In the genomic region with DNA sequence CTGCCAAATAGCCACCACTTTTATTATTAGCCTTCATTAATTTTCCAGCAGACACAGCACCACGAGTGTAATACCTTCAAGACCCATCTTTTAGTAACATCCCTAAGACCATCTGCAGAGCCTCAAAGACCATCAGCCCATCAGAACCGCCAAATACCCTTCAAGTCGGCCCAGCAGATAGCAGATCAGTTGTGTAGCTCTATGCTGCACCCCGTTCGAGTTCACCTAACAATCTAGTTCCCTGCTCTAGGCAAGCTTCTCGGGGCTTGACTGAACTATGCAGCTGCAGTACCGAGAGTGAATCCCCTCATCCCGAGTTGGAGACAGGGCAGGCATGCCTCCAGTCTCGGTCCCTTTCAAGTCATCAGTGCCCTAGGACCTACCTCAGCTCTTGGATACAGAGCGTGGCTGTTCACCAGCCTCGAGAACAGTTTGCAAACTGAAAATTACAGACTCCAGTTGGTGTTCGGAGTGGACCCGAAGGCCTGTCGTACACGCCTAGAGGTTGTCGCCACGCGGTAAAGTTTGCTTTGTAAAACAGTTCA, we compare ENCODE assay signal across 7 mouse cellular contexts. TPM values are rescaled to one million over a fixed set of nuclear protein-coding genes. Genes with fewer than 3 reads are reported as not detected.
A peak's percentile ranks its signal among the peaks of the same experiment; 100 is the strongest.
DNase-seq lines count a peak whose midpoint lies in the region; ATAC-seq and TF ChIP-seq lines count a peak whose summit lies in the region.

No protein-coding gene starts in this region.

- DNase-seq in lung, postnatal 36 days: no peak
- DNase-seq in gastrocnemius, postnatal 10 days: no peak
- DNase-seq in left cerebral cortex, adult 9 months (ENCODE audit: low spot score in 2 of 2): no peak

- 0 out of 2 replicates have a peak overlapping the region, but pooled peaks have one; percentile 13 for H3K27ac ChIP-seq in lung, embryonic 16.5 days (ENCODE audit: low read length)
- H3K27ac ChIP-seq in limb, embryonic 15.5 days: no peak overlapping the region
- H3K27ac ChIP-seq in small intestine, adult 2 months (ENCODE audit: insufficient read depth, low read depth, low read length): no peak overlapping the region

- H3K4me3 ChIP-seq in lung, embryonic 16.5 days (ENCODE audit: low read length): peak overlapping the region; percentile 67
- peak overlapping the region; percentile 92 for H3K4me3 ChIP-seq in erythroblast, embryonic 14.5 days (replicated peaks)
- peak overlapping the region; percentile 54 for H3K4me3 ChIP-seq in limb, embryonic 15.5 days
- peak overlapping the region; percentile 82 for H3K4me3 ChIP-seq in small intestine, adult 2 months (ENCODE audit: low read depth, low read length)

- peaks cover 7% of the 10 kb centered on the region; the same call in 1 of the 2 replicates for H3K4me1 ChIP-seq in lung, embryonic 16.5 days (replicated peaks; ENCODE audit: control insufficient read depth, insufficient read depth, low read length)
- H3K4me1 ChIP-seq in erythroblast, embryonic 14.5 days (ENCODE audit: control insufficient read depth): peaks cover 24% of the 10 kb centered on the region
- H3K4me1 ChIP-seq in limb, embryonic 15.5 days: 0 out of 2 replicates have a peak, but pooled peaks cover 3% of the 10 kb centered on the region
- H3K4me1 ChIP-seq in small intestine, adult 2 months (ENCODE audit: control insufficient read depth, insufficient read depth, insufficient read length, low read length): 0 out of 2 replicates have a peak, but pooled peaks cover 2% of the 10 kb centered on the region

- TF ChIP-seq POLR2A in small intestine, adult 2 months (IDR thresholded peaks at IDR 0.05; ENCODE audit: low read depth, low read length): no peak

- H3K27me3 ChIP-seq in lung, embryonic 16.5 days (ENCODE audit: control insufficient read depth, insufficient read depth, low read depth, low read length): no peaks in the 10 kb centered on the region
- no peaks in the 10 kb centered on the region for H3K27me3 ChIP-seq in erythroblast, embryonic 14.5 days (ENCODE audit: control insufficient read depth)
- H3K27me3 ChIP-seq in limb, embryonic 15.5 days: no peaks in the 10 kb centered on the region
- H3K27me3 ChIP-seq in small intestine, adult 2 months (ENCODE audit: control insufficient read depth, insufficient read depth, low read length): no peaks in the 10 kb centered on the region

- no peaks in the 10 kb centered on the region; the same call in 1 of the 2 replicates for H3K36me3 ChIP-seq in lung, embryonic 16.5 days (ENCODE audit: control insufficient read depth, insufficient read depth, low read length)
- peaks cover 34% of the 10 kb centered on the region for H3K36me3 ChIP-seq in erythroblast, embryonic 14.5 days (ENCODE audit: control insufficient read depth)
- no peaks in the 10 kb centered on the region for H3K36me3 ChIP-seq in limb, embryonic 15.5 days
- H3K36me3 ChIP-seq in small intestine, adult 2 months (ENCODE audit: control insufficient read depth, insufficient read depth, low read length): no peaks in the 10 kb centered on the region; the same call in 1 of the 2 replicates

- H3K4me2 ChIP-seq in lung, embryonic 16.5 days (ENCODE audit: low read depth, low read length): peak overlapping the region; percentile 58
- peak overlapping the region; percentile 44 for H3K4me2 ChIP-seq in limb, embryonic 15.5 days

- ATAC-seq in lung, embryonic 16.5 days (ENCODE audit: low read depth): peak; percentile 24
- no peak for ATAC-seq in limb, embryonic 15.5 days (ENCODE audit: insufficient number of reproducible peaks, low FRiP score, low TSS enrichment, low read depth)

- WGBS in lung, embryonic 16.5 days: 16% methylated on average over 18 of the region's 18 CpGs
- 26% methylated on average over 18 of the region's 18 CpGs for WGBS in limb, embryonic 15.5 days
- 13% methylated on average over 18 of the region's 18 CpGs for WGBS in small intestine, adult 2 months

- TF ChIP-seq CTCF in small intestine, adult 2 months (IDR thresholded peaks at IDR 0.05; ENCODE audit: extremely low read depth, insufficient read length, insufficient replicate concordance, low read depth, low read length): no peak

- H3K9me3 ChIP-seq in lung, embryonic 16.5 days (ENCODE audit: control insufficient read depth, low read length): no peaks in the 10 kb centered on the region
- H3K9me3 ChIP-seq in erythroblast, embryonic 14.5 days (ENCODE audit: control insufficient read depth, low read length): peaks cover 3% of the 10 kb centered on the region
- H3K9me3 ChIP-seq in limb, embryonic 15.5 days: no peaks in the 10 kb centered on the region

- H3K9ac ChIP-seq in lung, embryonic 16.5 days (ENCODE audit: low read length): peak overlapping the region; percentile 77
- peak overlapping the region; percentile 50 for H3K9ac ChIP-seq in limb, embryonic 15.5 days

RNA-seq across cellular contexts. Expression of gene Ftsj1, which starts 0.3 kb away (rescaled TPM):
- polyA plus RNA-seq in lung, embryonic 16.5 days (2015; fragmentation: Nextera tagmentation; extraction: Ambion mirVana): 48.9 and 53.2 TPM in 2 replicates
- polyA plus RNA-seq in erythroblast, embryonic 14.5 days (2012): 4.6 and 6.7 TPM in 2 replicates
- 37.8 and 40.4 TPM in 2 replicates for polyA plus RNA-seq in limb, embryonic 15.5 days (2015; fragmentation: Nextera tagmentation; extraction: Ambion mirVana)
- 11.4 and 16.1 TPM in 2 replicates for polyA plus RNA-seq in small intestine, adult 2 months (2012; rRNA removed)
- 10 to 100 TPM; 12.1 to 13.6 TPM for total RNA-seq in gastrocnemius, postnatal 10 days (2021)

RNA-seq across cellular contexts. Expression of gene Slc38a5, which starts 19.1 kb away (rescaled TPM):
- polyA plus RNA-seq in lung, embryonic 16.5 days (2015; fragmentation: Nextera tagmentation; extraction: Ambion mirVana): 101 and 104 TPM in 2 replicates
- polyA plus RNA-seq in erythroblast, embryonic 14.5 days (2012): 21.1 and 28.4 TPM in 2 replicates
- polyA plus RNA-seq in limb, embryonic 15.5 days (2015; fragmentation: Nextera tagmentation; extraction: Ambion mirVana): 0.36 and 0.60 TPM in 2 replicates
- 0.24 and 19.1 TPM in 2 replicates for polyA plus RNA-seq in small intestine, adult 2 months (2012; rRNA removed)
- under 1 TPM; 0.33 to 0.97 TPM for total RNA-seq in gastrocnemius, postnatal 10 days (2021)

RNA-seq across cellular contexts. Expression of gene Porcn, which starts 45.5 kb away (rescaled TPM):
- 12.9 and 14.4 TPM in 2 replicates for polyA plus RNA-seq in lung, embryonic 16.5 days (2015; fragmentation: Nextera tagmentation; extraction: Ambion mirVana)
- 0.05 and 0.06 TPM in 2 replicates for polyA plus RNA-seq in erythroblast, embryonic 14.5 days (2012)
- polyA plus RNA-seq in limb, embryonic 15.5 days (2015; fragmentation: Nextera tagmentation; extraction: Ambion mirVana): 8.7 and 8.8 TPM in 2 replicates
- polyA plus RNA-seq in small intestine, adult 2 months (2012; rRNA removed): 6.8 and 10.8 TPM in 2 replicates
- total RNA-seq in gastrocnemius, postnatal 10 days (2021): 1 to 10 TPM; 3.9 to 5.1 TPM

RNA-seq across cellular contexts. Expression of gene Ebp, which starts 58.5 kb away (rescaled TPM):
- polyA plus RNA-seq in lung, embryonic 16.5 days (2015; fragmentation: Nextera tagmentation; extraction: Ambion mirVana): 40.8 and 41.9 TPM in 2 replicates
- 0.47 and 0.57 TPM in 2 replicates for polyA plus RNA-seq in erythroblast, embryonic 14.5 days (2012)
- polyA plus RNA-seq in limb, embryonic 15.5 days (2015; fragmentation: Nextera tagmentation; extraction: Ambion mirVana): 43.0 and 44.6 TPM in 2 replicates
- polyA plus RNA-seq in small intestine, adult 2 months (2012; rRNA removed): 47.7 and 88.0 TPM in 2 replicates
- 10 to 100 TPM; 17.9 to 18.2 TPM for total RNA-seq in gastrocnemius, postnatal 10 days (2021)
